Mouse (Mus musculus): ENCODE measurements at regions not wholly inside any gene's neighbourhood (a gene's known extent, or its start where the extent isn't known, plus 50 kb on each side); places are given as distances from the start of the nearest gene placed in this dataset.

GRCm38 (mm10) chr13:31154066-31154465, 180.1 kb downstream of the Gm5447 start:
- TF ChIP-seq CTCF (IDR thresholded peaks at IDR 0.05; ENCODE audit: low read depth, low read length) (no peak), POLR2A (IDR thresholded peaks at IDR 0.05; ENCODE audit: borderline replicate concordance, low read depth, low read length) (no peak)

Measured in bone marrow macrophage, adult 2 months (primary cell).